Mouse (Mus musculus): ENCODE results near the gene Sdcbp2. TPM values are rescaled to one million over a fixed set of nuclear protein-coding genes. Genes with fewer than 3 reads are reported as not detected.
A peak's percentile ranks its signal among the peaks of the same experiment; 100 is the strongest.
"Not testable (repeated sequence)": the region's sequence is repeated elsewhere in the genome, so short reads cannot be mapped to it uniquely, and the experiment has no call there.

The Sdcbp2 gene
- polyA plus RNA-seq, 1 experiment from 2014 or later = 0.62 TPM

- WGBS = 34% methylated on average over 3 of the region's 3 CpGs
- peak; percentile 49 for ATAC-seq
- Histone ChIP-seq H3K36me3 (no peaks in the 10 kb centered on the region), H3K4me2 (replicated peaks) (no peak overlapping the region), H3K27ac (no peak overlapping the region), H3K4me1 (replicated peaks) (peaks cover 19% of the 10 kb centered on the region), H3K27me3 (no peaks in the 10 kb centered on the region), H3K9ac (replicated peaks) (no peak overlapping the region), H3K9me3 (no peaks in the 10 kb centered on the region), H3K4me3 (replicated peaks) (no peak overlapping the region)
Measured at GRCm38 (mm10) chr2:151609974-151610373, 37.6 kb downstream of the Sdcbp2 start.

GRCm38 (mm10) chr2:151615779-151616178, 43.4 kb downstream of the Sdcbp2 start:
- not testable (repeated sequence) for H3K9me3 ChIP-seq; H3K4me3 ChIP-seq (replicated peaks); H3K27me3 ChIP-seq; ATAC-seq; H3K36me3 ChIP-seq; H3K27ac ChIP-seq; H3K4me1 ChIP-seq (replicated peaks); H3K4me2 ChIP-seq (replicated peaks); H3K9ac ChIP-seq (replicated peaks)
- 79% methylated on average over 8 of the region's 8 CpGs for WGBS

GRCm38 (mm10) chr2:151616551-151617329, 44.3 kb downstream of the Sdcbp2 start:
- WGBS = 76% methylated on average over 6 of the region's 6 CpGs
- Histone ChIP-seq H3K4me2 (replicated peaks) (no peak overlapping the region), H3K9ac (replicated peaks) (no peak overlapping the region)

GRCm38 (mm10) chr2:151623776-151624175, 51.4 kb downstream of the Sdcbp2 start:
- Histone ChIP-seq H3K9me3 (no peaks in the 10 kb centered on the region), H3K4me2 (replicated peaks) (no peak overlapping the region), H3K4me3 (replicated peaks) (no peak overlapping the region), H3K9ac (replicated peaks) (no peak overlapping the region), H3K27me3 (no peaks in the 10 kb centered on the region), H3K36me3 (no peaks in the 10 kb centered on the region; the same call in 1 of the 2 replicates), H3K27ac (no peak overlapping the region), H3K4me1 (replicated peaks) (no peaks in the 10 kb centered on the region; the same call in 1 of the 2 replicates)
- ATAC-seq = no peak
- WGBS = 77% methylated on average over 3 of the region's 3 CpGs

More at GRCm38 (mm10) chr2:151616551-151617329, 44.3 kb downstream of the Sdcbp2 start:
- H3K4me3 ChIP-seq (replicated peaks) = no peak overlapping the region
- no peak overlapping the region for H3K27ac ChIP-seq
- H3K27me3 ChIP-seq = no peaks in the 10 kb centered on the region
- ATAC-seq = no peak
- H3K9me3 ChIP-seq = no peaks in the 10 kb centered on the region
- H3K4me1 ChIP-seq (replicated peaks) = peaks cover 7% of the 10 kb centered on the region
- no peaks in the 10 kb centered on the region for H3K36me3 ChIP-seq

- Histone ChIP-seq H3K9me3 (no peaks in the 10 kb centered on the region), H3K27me3 (peaks cover 9% of the 10 kb centered on the region; the same call in 1 of the 2 replicates), H3K4me3 (replicated peaks) (no peak overlapping the region), H3K9ac (replicated peaks) (no peak overlapping the region), H3K27ac (no peak overlapping the region), H3K4me1 (replicated peaks) (peaks cover 11% of the 10 kb centered on the region), H3K36me3 (no peaks in the 10 kb centered on the region; the same call in 1 of the 2 replicates), H3K4me2 (replicated peaks) (no peak overlapping the region)
- ATAC-seq = no peak
- WGBS = 87% methylated on average over 7 of the region's 7 CpGs
Measured at GRCm38 (mm10) chr2:151626296-151626695, 53.9 kb downstream of the Sdcbp2 start.

GRCm38 (mm10) chr2:151628011-151628410, 55.6 kb downstream of the Sdcbp2 start:
- H3K27ac ChIP-seq = no peak overlapping the region
- no peak overlapping the region for H3K9ac ChIP-seq (replicated peaks)
- peaks cover 9% of the 10 kb centered on the region; the same call in 1 of the 2 replicates for H3K27me3 ChIP-seq
- H3K4me2 ChIP-seq (replicated peaks) = no peak overlapping the region
- no peaks in the 10 kb centered on the region for H3K9me3 ChIP-seq
- no peaks in the 10 kb centered on the region; the same call in 1 of the 2 replicates for H3K36me3 ChIP-seq
- 89% methylated on average over 3 of the region's 3 CpGs for WGBS
- H3K4me1 ChIP-seq (replicated peaks) = peaks cover 20% of the 10 kb centered on the region
- H3K4me3 ChIP-seq (replicated peaks) = no peak overlapping the region
- no peak for ATAC-seq

GRCm38 (mm10) chr2:151629310-151629709, 56.9 kb downstream of the Sdcbp2 start:
- Histone ChIP-seq H3K36me3 (no peaks in the 10 kb centered on the region; the same call in 1 of the 2 replicates), H3K27me3 (peaks cover 13% of the 10 kb centered on the region; the same call in 1 of the 2 replicates), H3K4me2 (replicated peaks) (no peak overlapping the region), H3K4me3 (replicated peaks) (no peak overlapping the region), H3K9me3 (no peaks in the 10 kb centered on the region), H3K27ac (no peak overlapping the region), H3K4me1 (replicated peaks) (peaks cover 21% of the 10 kb centered on the region), H3K9ac (replicated peaks) (no peak overlapping the region)
- ATAC-seq = no peak
- WGBS = 73% methylated on average over 7 of the region's 7 CpGs

GRCm38 (mm10) chr2:151631406-151632158, 59.2 kb downstream of the Sdcbp2 start:
- Histone ChIP-seq H3K9ac (replicated peaks) (peak overlapping the region; percentile 90), H3K36me3 (no peaks in the 10 kb centered on the region), H3K27ac (peak overlapping the region; percentile 92), H3K9me3 (no peaks in the 10 kb centered on the region), H3K4me2 (replicated peaks) (peak overlapping the region; percentile 83), H3K27me3 (peaks cover 13% of the 10 kb centered on the region; the same call in 1 of the 2 replicates), H3K4me3 (replicated peaks) (peak overlapping the region; percentile 79), H3K4me1 (replicated peaks) (peaks cover 21% of the 10 kb centered on the region)
- peak; percentile 10; the same call in 1 of the 2 replicates for ATAC-seq
- WGBS = 2% methylated on average over 22 of the region's 22 CpGs

GRCm38 (mm10) chr2:151632159-151632814, 59.9 kb downstream of the Sdcbp2 start, which contains the start of gene Snph:
Snph (minus strand) TSS chr2:151632593.
- WGBS = under 1% methylated on average over 41 of the region's 47 CpGs
- H3K4me1 ChIP-seq (replicated peaks) = peaks cover 21% of the 10 kb centered on the region
- H3K4me3 ChIP-seq (replicated peaks) = peak within 1 kb of the TSS; percentile 79

GRCm38 (mm10) chr2:151632982-151633381, 60.6 kb downstream of the Sdcbp2 start:
- peak overlapping the region; percentile 79; the same call in 1 of the 2 replicates for H3K4me3 ChIP-seq (replicated peaks)
- no peak overlapping the region for H3K9ac ChIP-seq (replicated peaks)
- ATAC-seq = no peak
- H3K36me3 ChIP-seq = no peaks in the 10 kb centered on the region
- WGBS = 39% methylated on average over 5 of the region's 5 CpGs
- H3K27me3 ChIP-seq = peaks cover 13% of the 10 kb centered on the region; the same call in 1 of the 2 replicates
- peak overlapping the region; percentile 83 for H3K4me2 ChIP-seq (replicated peaks)
- no peak overlapping the region for H3K27ac ChIP-seq
- no peaks in the 10 kb centered on the region for H3K9me3 ChIP-seq
- peaks cover 21% of the 10 kb centered on the region for H3K4me1 ChIP-seq (replicated peaks)

More at GRCm38 (mm10) chr2:151632159-151632814, 59.9 kb downstream of the Sdcbp2 start, which contains the start of gene Snph:
- Histone ChIP-seq H3K27me3 (peaks cover 13% of the 10 kb centered on the region; the same call in 1 of the 2 replicates), H3K27ac (peak within 1 kb of the TSS; percentile 92), H3K36me3 (no peaks in the 10 kb centered on the region), H3K9me3 (no peaks in the 10 kb centered on the region), H3K9ac (replicated peaks) (peak within 1 kb of the TSS; percentile 90), H3K4me2 (replicated peaks) (peak within 1 kb of the TSS; percentile 83)
- ATAC-seq = peak; percentile 94

- no peak for ATAC-seq
- H3K4me2 ChIP-seq (replicated peaks) = no peak overlapping the region
- no peak overlapping the region for H3K27ac ChIP-seq
- H3K9me3 ChIP-seq = no peaks in the 10 kb centered on the region
- H3K4me3 ChIP-seq (replicated peaks) = no peak overlapping the region
- H3K27me3 ChIP-seq = peaks cover 13% of the 10 kb centered on the region; the same call in 1 of the 2 replicates
- no peak overlapping the region for H3K9ac ChIP-seq (replicated peaks)
- 30% methylated on average over 2 of the region's 2 CpGs for WGBS
- H3K4me1 ChIP-seq (replicated peaks) = peaks cover 21% of the 10 kb centered on the region
- H3K36me3 ChIP-seq = no peaks in the 10 kb centered on the region
Measured at GRCm38 (mm10) chr2:151634903-151635302, 62.5 kb downstream of the Sdcbp2 start.
